Mouse (Mus musculus): ENCODE measurements around the gene Vdr. TPM values are rescaled to one million over a fixed set of nuclear protein-coding genes. Genes with fewer than 3 reads are reported as not detected.

The Vdr gene
- total RNA-seq, 2 experiments from 2014 or later, result 0.18 to 0.32 TPM

DNA sequence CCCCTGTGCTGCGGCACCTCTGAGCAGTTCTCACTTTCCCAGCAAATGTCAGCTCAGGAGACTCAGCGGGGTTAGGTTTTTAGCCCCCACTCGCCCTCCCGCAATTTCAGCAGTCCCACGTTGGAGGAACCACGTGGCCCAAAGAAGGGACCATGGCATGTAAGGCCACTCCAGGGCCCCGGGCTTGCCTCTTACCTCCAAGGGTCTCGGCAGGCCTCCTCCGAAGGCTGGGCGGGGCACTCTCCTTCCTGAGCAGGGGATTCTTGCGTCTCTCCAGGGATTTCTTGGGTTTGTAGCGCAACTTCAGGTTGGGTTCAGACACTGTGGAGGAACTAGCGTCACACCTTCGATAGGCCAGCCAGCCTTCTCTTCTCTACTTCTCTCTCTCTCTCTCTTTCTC, 101.2 kb downstream of the Vdr start:
- no peak for DNase-seq

GRCm38 (mm10) chr15:97808532-97808931, 101.9 kb downstream of the Vdr start:
- DNase-seq, result no peak

- DNase-seq, result no peak
Observed at GRCm38 (mm10) chr15:97807867-97808266, 102.6 kb downstream of the Vdr start.

Other genes starting within 250 kb of the Vdr start
- 10 to 100 TPM in 1 of 2 experiments, 1 to 10 TPM in 1; 9.6 to 11.4 TPM for gene Rpap3, start 204.8 kb downstream of the Vdr start, total RNA-seq (2021)
- under 1 TPM; 0.36 to 0.91 TPM for gene Endou, start 179.3 kb downstream of the Vdr start, total RNA-seq (2021)
- 1 to 10 TPM; 3.7 to 8.1 TPM for gene Rapgef3, start 142.7 kb downstream of the Vdr start, total RNA-seq (2021)
- gene Slc48a1, start 132.1 kb downstream of the Vdr start, total RNA-seq (2021), result 10 to 100 TPM; 44.7 to 47.2 TPM
- 10 to 100 TPM; 11.9 to 15.0 TPM for gene Hdac7, start 66.1 kb downstream of the Vdr start, total RNA-seq (2021)
- gene Tmem106c, start 53.6 kb upstream of the Vdr start, total RNA-seq (2021), result 1 to 10 TPM; 4.8 to 7.1 TPM
- gene Col2a1, start 94.1 kb upstream of the Vdr start, total RNA-seq (2021), result 1 to 10 TPM; 1.9 to 6.3 TPM
- gene Pfkm, start 182.0 kb upstream of the Vdr start, total RNA-seq (2021), result 1,000 to 10,000 TPM; 2,083 to 2,117 TPM
- gene Senp1, start 183.1 kb upstream of the Vdr start, total RNA-seq (2021), result 1 to 10 TPM; 6.7 to 6.9 TPM